Mouse (Mus musculus) lung, postnatal 0 days (tissue): ENCODE results near the gene Syn3.

ENCODE experiments used
- CTCF ChIP-seq: IDR thresholded peaks from 2 replicates; pipeline ENCODE4 v1.5.1; 2016; ENCODE audit warnings: antibody characterized with exemption, mild to moderate bottlenecking
- EP300 ChIP-seq: IDR thresholded peaks from 2 replicates; pipeline ENCODE4 v1.6.1; 2016; ENCODE audit warnings: antibody characterized with exemption, mild to moderate bottlenecking, control low read depth

DNA sequence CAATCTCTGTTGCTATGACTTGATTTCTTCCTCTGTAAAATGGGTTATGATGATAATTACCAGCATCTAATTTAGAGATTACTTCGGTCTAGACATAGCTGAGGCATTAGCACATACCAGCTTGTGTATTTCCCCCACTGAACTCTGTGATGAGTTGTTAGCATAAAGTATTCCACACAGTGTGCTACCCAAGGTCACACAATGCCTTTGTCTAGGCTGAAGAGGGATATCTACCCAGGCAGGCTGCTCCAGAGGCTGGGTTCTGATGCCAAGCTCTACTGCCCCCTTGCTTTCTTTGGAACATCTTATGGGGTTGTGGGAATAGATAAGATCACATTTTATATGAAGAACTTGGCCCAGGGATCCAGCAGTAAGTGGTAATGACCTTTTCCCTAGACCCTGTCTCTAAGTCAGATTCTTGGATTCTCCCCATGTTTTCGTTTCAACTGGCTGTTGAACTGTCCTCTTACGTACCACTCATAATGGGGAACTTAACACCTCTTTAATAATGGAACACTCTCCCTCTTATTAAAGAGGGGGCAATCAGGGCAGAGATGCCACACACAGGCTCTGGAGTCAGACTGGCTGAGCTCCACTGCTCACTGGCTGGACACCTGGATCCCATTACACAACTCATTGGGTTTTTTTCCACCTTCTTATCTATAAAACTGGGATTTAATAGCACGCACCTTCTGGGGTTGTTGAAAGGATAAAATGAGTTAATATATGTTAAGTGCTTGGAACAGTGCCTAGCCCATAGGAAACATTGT is 100.9 kb downstream of the Syn3 start:
- TF ChIP-seq CTCF: no peak
- no peak for TF ChIP-seq EP300
